Mouse (Mus musculus): ENCODE measurements around the gene Swt1. TPM values are rescaled to one million over a fixed set of nuclear protein-coding genes. Genes with fewer than 3 reads are reported as not detected.

Swt1 gene
- polyA plus RNA-seq (2015; fragmentation: Nextera tagmentation; extraction: Ambion mirVana): 13.2 and 22.7 TPM in 2 replicates

GRCm38 (mm10) chr1:151428263-151429221, at the start of gene Swt1, which contains the start of gene Trmt1l:
Gene Swt1 (minus strand): TSS chr1:151428455.
Gene Trmt1l (plus strand): TSS chr1:151428542.

GRCm38 (mm10) chr1:151344283-151345108, 83.8 kb downstream of the Swt1 start, which contains the start of gene Ivns1abp:
Gene Ivns1abp (plus strand): TSS chr1:151344477.

Small RNAs within 50 kb of the gene (microRNA-seq; reads per million reads assigned to microRNA genes)
- gene Mir7682: not detected

Other genes with a start within 250 kb of the Swt1 start
- 0.18 TPM in 1 of 2 replicates, not detected in the other for gene Gm47985, start 245.9 kb downstream of the Swt1 start, polyA plus RNA-seq (2015; fragmentation: Nextera tagmentation; extraction: Ambion mirVana)
- gene Gm8947, start 236.1 kb downstream of the Swt1 start, polyA plus RNA-seq (2015; fragmentation: Nextera tagmentation; extraction: Ambion mirVana): 0.21 TPM in 1 of 2 replicates, not detected in the other
- not detected in 2 replicates for gene Gm47995, start 230.0 kb downstream of the Swt1 start, polyA plus RNA-seq (2015; fragmentation: Nextera tagmentation; extraction: Ambion mirVana)
- not detected in 2 replicates for gene 3110040M04Rik, start 224.3 kb downstream of the Swt1 start, polyA plus RNA-seq (2015; fragmentation: Nextera tagmentation; extraction: Ambion mirVana)
- not detected in 2 replicates for gene Gm47996, start 218.3 kb downstream of the Swt1 start, polyA plus RNA-seq (2015; fragmentation: Nextera tagmentation; extraction: Ambion mirVana)
- 52.3 and 58.8 TPM in 2 replicates for gene Ivns1abp, start 84.0 kb downstream of the Swt1 start, polyA plus RNA-seq (2015; fragmentation: Nextera tagmentation; extraction: Ambion mirVana)
- 16.0 and 18.2 TPM in 2 replicates for gene Trmt1l, start 87 bp upstream of the Swt1 start, polyA plus RNA-seq (2015; fragmentation: Nextera tagmentation; extraction: Ambion mirVana)
- gene Rnf2, start 72.5 kb upstream of the Swt1 start, polyA plus RNA-seq (2015; fragmentation: Nextera tagmentation; extraction: Ambion mirVana): 37.7 and 47.3 TPM in 2 replicates
- gene Fam129a, start 142.7 kb upstream of the Swt1 start, polyA plus RNA-seq (2015; fragmentation: Nextera tagmentation; extraction: Ambion mirVana): 122 and 154 TPM in 2 replicates

Data from urinary bladder, postnatal 0 days (tissue).